Mouse (Mus musculus): Measurements from ENCODE around the gene Zcchc10. TPM values are rescaled to one million over a fixed set of nuclear protein-coding genes. Genes with fewer than 3 reads are reported as not detected.

Gene Zcchc10
- polyA plus RNA-seq, 1 experiment from 2014 or later = 24.0 TPM

- no peak overlapping the region for H3K27ac ChIP-seq (ENCODE audit: low read length)
- no peak overlapping the region for H3K4me3 ChIP-seq (ENCODE audit: low read depth, low read length)
- H3K9me3 ChIP-seq (ENCODE audit: control insufficient read depth, low read depth, low read length) = no peaks in the 10 kb centered on the region
- no peak overlapping the region for H3K9ac ChIP-seq (replicated peaks; ENCODE audit: low read depth, low read length)
- 66% methylated on average over 5 of the region's 5 CpGs for WGBS
- ATAC-seq (ENCODE audit: insufficient number of reproducible peaks, insufficient read depth, low FRiP score, low read depth) = no peak
- no peaks in the 10 kb centered on the region for H3K36me3 ChIP-seq (ENCODE audit: control insufficient read depth, insufficient read depth, low read length)
- no peaks in the 10 kb centered on the region for H3K4me1 ChIP-seq (ENCODE audit: control insufficient read depth, insufficient read depth, low read length)
- H3K4me2 ChIP-seq (replicated peaks; ENCODE audit: low read depth, low read length) = no peak overlapping the region
- no peaks in the 10 kb centered on the region for H3K27me3 ChIP-seq (ENCODE audit: control insufficient read depth, insufficient read depth, low read length)
Observed at GRCm38 (mm10) chr11:53342711-53343110, 18.2 kb downstream of the Zcchc10 start.

- no peak overlapping the region for H3K4me3 ChIP-seq (ENCODE audit: low read depth, low read length)
- H3K4me2 ChIP-seq (replicated peaks; ENCODE audit: low read depth, low read length) = no peak overlapping the region
- no peaks in the 10 kb centered on the region for H3K36me3 ChIP-seq (ENCODE audit: control insufficient read depth, insufficient read depth, low read length)
- no peak overlapping the region for H3K27ac ChIP-seq (ENCODE audit: low read length)
- 14% methylated on average over 5 of the region's 5 CpGs for WGBS
- no peak overlapping the region for H3K9ac ChIP-seq (replicated peaks; ENCODE audit: low read depth, low read length)
- no peaks in the 10 kb centered on the region for H3K27me3 ChIP-seq (ENCODE audit: control insufficient read depth, insufficient read depth, low read length)
- no peaks in the 10 kb centered on the region for H3K9me3 ChIP-seq (ENCODE audit: control insufficient read depth, low read depth, low read length)
- ATAC-seq (ENCODE audit: insufficient number of reproducible peaks, insufficient read depth, low FRiP score, low read depth) = no peak
- H3K4me1 ChIP-seq (ENCODE audit: control insufficient read depth, insufficient read depth, low read length) = no peaks in the 10 kb centered on the region
Observed at GRCm38 (mm10) chr11:53345328-53345727, 20.8 kb downstream of the Zcchc10 start.

- 21% methylated on average over 2 of the region's 2 CpGs for WGBS
- no peak overlapping the region for H3K4me3 ChIP-seq (ENCODE audit: low read depth, low read length)
Observed at GRCm38 (mm10) chr11:53345738-53346137, 21.3 kb downstream of the Zcchc10 start.

DNA sequence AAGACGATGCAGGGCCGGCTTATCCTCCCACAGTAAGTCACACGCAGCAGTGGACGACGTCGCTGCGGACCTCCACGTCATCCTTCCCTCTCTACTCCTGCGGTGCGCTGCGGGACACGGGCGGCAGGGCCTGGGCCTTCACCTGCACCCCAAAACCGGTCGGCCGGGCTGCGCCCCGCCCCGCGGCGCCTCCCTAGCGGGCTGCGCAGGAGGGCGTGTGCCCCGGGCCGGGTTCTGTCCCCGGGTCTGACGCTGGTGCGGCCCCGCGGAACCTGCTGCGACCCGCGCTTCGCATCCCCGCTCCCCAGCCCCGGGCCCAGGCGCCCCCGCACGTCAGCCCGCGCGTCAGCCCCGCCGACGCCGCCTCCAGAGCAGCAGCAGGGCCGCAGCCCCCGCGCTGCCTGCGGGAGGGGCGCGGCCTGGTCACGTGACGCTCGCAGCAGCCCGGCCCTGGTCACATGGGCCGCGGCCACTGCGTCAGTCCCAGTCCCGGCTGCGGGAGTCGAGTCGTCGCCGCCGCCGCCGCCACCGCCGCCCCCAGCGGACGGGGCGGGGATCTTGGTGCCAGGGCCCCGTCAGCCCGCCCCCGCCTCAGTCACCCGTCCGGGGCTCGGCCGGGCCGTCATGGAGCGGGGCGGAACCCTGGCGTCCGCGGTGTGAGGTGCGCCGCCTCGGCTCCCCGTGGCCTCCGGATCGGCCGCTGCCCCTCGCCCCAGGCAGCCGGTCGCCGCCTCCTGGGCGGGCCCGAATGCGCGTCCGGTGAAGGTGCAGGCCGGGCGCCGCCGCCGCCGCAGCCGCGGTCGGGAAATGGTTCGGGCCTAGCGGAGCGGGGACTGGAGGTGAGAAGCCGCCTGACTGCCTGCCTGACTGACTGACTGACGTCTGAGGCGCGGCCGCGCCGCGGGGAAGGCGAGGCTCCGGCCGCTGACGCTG is 26.1 kb downstream of the Zcchc10 start, which contains the start of gene Aff4:
Aff4 (plus strand) TSS at position 543 of the 933 bp plus-strand sequence.
- ATAC-seq (ENCODE audit: insufficient number of reproducible peaks, insufficient read depth, low FRiP score, low read depth) = peak; percentile 93
- H3K4me2 ChIP-seq (replicated peaks; ENCODE audit: low read depth, low read length) = peak within 1 kb of the TSS; percentile 81
- H3K27me3 ChIP-seq (ENCODE audit: control insufficient read depth, insufficient read depth, low read length) = no peaks in the 10 kb centered on the region
- WGBS = under 1% methylated on average over 120 of the region's 127 CpGs
- peak within 1 kb of the TSS; percentile 83 for H3K4me3 ChIP-seq (ENCODE audit: low read depth, low read length)
- H3K9ac ChIP-seq (replicated peaks; ENCODE audit: low read depth, low read length) = peak within 1 kb of the TSS; percentile 96
- no peaks in the 10 kb centered on the region; the same call in 1 of the 2 replicates for H3K36me3 ChIP-seq (ENCODE audit: control insufficient read depth, insufficient read depth, low read length)
- H3K4me1 ChIP-seq (ENCODE audit: control insufficient read depth, insufficient read depth, low read length) = peaks cover 6% of the 10 kb centered on the region
- H3K27ac ChIP-seq (ENCODE audit: low read length) = peak within 1 kb of the TSS; percentile 98
- no peaks in the 10 kb centered on the region for H3K9me3 ChIP-seq (ENCODE audit: control insufficient read depth, low read depth, low read length)

More at GRCm38 (mm10) chr11:53345738-53346137, 21.3 kb downstream of the Zcchc10 start:
- H3K4me1 ChIP-seq (ENCODE audit: control insufficient read depth, insufficient read depth, low read length) = no peaks in the 10 kb centered on the region
- no peaks in the 10 kb centered on the region for H3K36me3 ChIP-seq (ENCODE audit: control insufficient read depth, insufficient read depth, low read length)
- H3K9ac ChIP-seq (replicated peaks; ENCODE audit: low read depth, low read length) = no peak overlapping the region
- H3K27me3 ChIP-seq (ENCODE audit: control insufficient read depth, insufficient read depth, low read length) = no peaks in the 10 kb centered on the region
- no peak overlapping the region for H3K4me2 ChIP-seq (replicated peaks; ENCODE audit: low read depth, low read length)
- no peak overlapping the region for H3K27ac ChIP-seq (ENCODE audit: low read length)
- no peaks in the 10 kb centered on the region for H3K9me3 ChIP-seq (ENCODE audit: control insufficient read depth, low read depth, low read length)
- ATAC-seq (ENCODE audit: insufficient number of reproducible peaks, insufficient read depth, low FRiP score, low read depth) = no peak; the same call in 1 of the 2 replicates

DNA sequence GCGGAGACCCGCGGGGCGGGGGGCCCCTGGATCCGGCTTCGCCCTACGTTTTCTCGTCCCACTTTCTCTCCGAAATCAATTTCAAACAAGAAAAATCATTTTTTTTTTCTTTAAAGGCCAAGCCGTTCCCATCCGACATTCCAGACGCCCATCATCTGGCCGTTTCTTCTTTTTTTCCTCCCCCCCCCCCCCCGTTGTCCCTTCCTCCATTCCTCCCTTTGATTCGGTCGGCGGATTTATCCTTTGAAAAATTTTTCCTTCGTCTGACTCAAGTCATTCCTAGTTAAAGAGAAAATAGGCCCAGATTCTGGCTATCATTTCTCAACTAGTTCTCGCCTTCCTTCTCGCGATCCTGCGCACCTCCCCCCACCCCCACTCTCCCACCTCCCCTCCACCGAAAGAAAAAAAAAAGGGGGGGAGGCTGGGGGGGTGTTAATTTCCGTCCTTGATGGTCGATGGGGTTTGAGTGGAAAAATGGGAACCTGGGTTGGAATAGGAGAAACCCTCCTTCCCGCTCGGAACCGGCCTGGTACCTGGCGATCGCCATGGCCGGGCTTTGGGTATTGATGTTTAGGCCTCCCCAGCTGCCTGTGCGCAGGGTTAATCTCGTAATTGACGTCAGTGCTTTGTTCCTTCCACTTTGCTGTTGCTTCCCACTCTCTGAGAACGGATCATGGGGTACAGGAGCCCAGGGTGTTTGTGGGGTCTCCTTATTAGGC is 26.9 kb downstream of the Zcchc10 start:
- WGBS = under 1% methylated on average over 35 of the region's 35 CpGs
- no peak; the same call in 1 of the 2 replicates for ATAC-seq (ENCODE audit: insufficient number of reproducible peaks, insufficient read depth, low FRiP score, low read depth)

GRCm38 (mm10) chr11:53351943-53352590 is 27.6 kb downstream of the Zcchc10 start:
- peak overlapping the region; percentile 83 for H3K4me3 ChIP-seq (ENCODE audit: low read depth, low read length)
- ATAC-seq (ENCODE audit: insufficient number of reproducible peaks, insufficient read depth, low FRiP score, low read depth) = no peak
- peaks cover 6% of the 10 kb centered on the region for H3K4me1 ChIP-seq (ENCODE audit: control insufficient read depth, insufficient read depth, low read length)
- no peaks in the 10 kb centered on the region for H3K9me3 ChIP-seq (ENCODE audit: control insufficient read depth, low read depth, low read length)
- H3K27ac ChIP-seq (ENCODE audit: low read length) = peak overlapping the region; percentile 98
- peak overlapping the region; percentile 96 for H3K9ac ChIP-seq (replicated peaks; ENCODE audit: low read depth, low read length)
- no peaks in the 10 kb centered on the region for H3K27me3 ChIP-seq (ENCODE audit: control insufficient read depth, insufficient read depth, low read length)
- H3K4me2 ChIP-seq (replicated peaks; ENCODE audit: low read depth, low read length) = peak overlapping the region; percentile 81
- no peaks in the 10 kb centered on the region; the same call in 1 of the 2 replicates for H3K36me3 ChIP-seq (ENCODE audit: control insufficient read depth, insufficient read depth, low read length)
- WGBS = 5% methylated on average over 14 of the region's 14 CpGs

More for the DNA sequence above, 26.9 kb downstream of the Zcchc10 start:
- Histone ChIP-seq H3K4me1 (ENCODE audit: control insufficient read depth, insufficient read depth, low read length) (peaks cover 6% of the 10 kb centered on the region), H3K9me3 (ENCODE audit: control insufficient read depth, low read depth, low read length) (no peaks in the 10 kb centered on the region), H3K4me2 (replicated peaks; ENCODE audit: low read depth, low read length) (peak overlapping the region; percentile 81), H3K27me3 (ENCODE audit: control insufficient read depth, insufficient read depth, low read length) (no peaks in the 10 kb centered on the region), H3K27ac (ENCODE audit: low read length) (peak overlapping the region; percentile 98), H3K9ac (replicated peaks; ENCODE audit: low read depth, low read length) (peak overlapping the region; percentile 96), H3K36me3 (ENCODE audit: control insufficient read depth, insufficient read depth, low read length) (no peaks in the 10 kb centered on the region; the same call in 1 of the 2 replicates), H3K4me3 (ENCODE audit: low read depth, low read length) (peak overlapping the region; percentile 83)

GRCm38 (mm10) chr11:53358504-53359155 is 34.2 kb downstream of the Zcchc10 start:
- Histone ChIP-seq H3K4me3 (ENCODE audit: low read depth, low read length) (no peak overlapping the region), H3K36me3 (ENCODE audit: control insufficient read depth, insufficient read depth, low read length) (no peaks in the 10 kb centered on the region; the same call in 1 of the 2 replicates), H3K4me2 (replicated peaks; ENCODE audit: low read depth, low read length) (no peak overlapping the region), H3K9me3 (ENCODE audit: control insufficient read depth, low read depth, low read length) (no peaks in the 10 kb centered on the region), H3K27ac (ENCODE audit: low read length) (no peak overlapping the region), H3K27me3 (ENCODE audit: control insufficient read depth, insufficient read depth, low read length) (no peaks in the 10 kb centered on the region), H3K9ac (replicated peaks; ENCODE audit: low read depth, low read length) (no peak overlapping the region), H3K4me1 (ENCODE audit: control insufficient read depth, insufficient read depth, low read length) (no peaks in the 10 kb centered on the region)
- 89% methylated on average over 5 of the region's 5 CpGs for WGBS
- ATAC-seq (ENCODE audit: insufficient number of reproducible peaks, insufficient read depth, low FRiP score, low read depth) = no peak
